ENCODE assay signal across 9 mouse cellular contexts in the genomic region with DNA sequence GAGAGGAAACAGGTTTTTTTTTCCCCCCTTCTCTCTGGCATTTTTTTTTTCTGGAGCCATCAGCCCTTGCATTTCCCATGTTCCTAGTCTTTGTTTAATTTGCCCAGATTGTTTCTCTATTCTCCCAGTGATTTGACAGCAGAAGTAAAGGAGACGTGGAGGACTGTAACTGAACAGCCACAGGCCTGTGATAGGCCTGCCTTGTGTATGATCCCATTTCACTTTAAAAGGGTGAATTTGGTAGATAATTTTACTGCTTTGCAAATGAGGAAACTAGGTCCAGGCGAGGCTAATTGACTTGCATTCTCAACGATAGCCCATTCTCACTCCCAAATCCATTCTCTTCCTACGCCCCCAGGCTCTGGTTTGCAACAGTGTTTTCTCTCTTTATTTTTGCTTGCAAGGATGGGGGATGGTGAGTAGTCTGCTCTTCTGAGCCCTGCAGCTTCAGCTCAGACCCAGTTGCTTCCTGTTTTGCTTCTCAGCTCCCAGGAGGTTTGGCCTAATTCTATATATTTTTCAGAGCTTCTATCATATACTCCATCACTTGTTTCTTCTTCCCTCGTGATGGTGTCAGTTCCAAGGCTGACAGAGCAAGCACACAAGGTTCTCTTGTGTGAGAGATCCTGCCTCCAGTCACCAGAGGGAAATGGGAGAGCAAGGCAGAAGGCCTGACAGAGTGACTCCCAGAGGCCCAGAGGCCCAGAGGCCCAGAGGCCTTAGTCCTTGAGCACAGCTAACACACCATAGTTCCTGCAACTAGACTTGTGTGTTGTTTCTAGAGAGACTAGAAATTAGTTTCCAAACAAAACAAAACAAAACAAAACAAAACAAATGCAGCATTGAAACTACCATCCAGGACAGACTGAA.
DNase-seq lines count a peak whose midpoint lies in the region; ATAC-seq and TF ChIP-seq lines count a peak whose summit lies in the region.
"Had no signal": no experiment of that assay in that cellular context is flagged by ENCODE, and none has a peak within 500 bp of the region (broad histone marks: within the 10 kb centered on the region; RNA-seq: fewer than 3 reads in every experiment).

No protein-coding gene starts in this region.

- no peak overlapping the region for H3K4me2 ChIP-seq in kidney, postnatal 0 days (ENCODE audit: low read length)
- H3K4me2 ChIP-seq in forebrain, embryonic 16.5 days (ENCODE audit: low read length), result no peak overlapping the region

- peak; percentile 56 for DNase-seq in kidney, postnatal 0 days (ENCODE audit: low spot score)
- no peak for DNase-seq in kidney, postnatal 14 days
- no peak for DNase-seq in cerebellum, postnatal 14 days
- DNase-seq in urinary bladder, adult 2 months (ENCODE audit: low spot score), result no peak
- no peak for DNase-seq in cerebellum, postnatal 4 days (ENCODE audit: low spot score in 2 of 2)

- no peaks in the 10 kb centered on the region for H3K9me3 ChIP-seq in kidney, postnatal 0 days (replicated peaks; ENCODE audit: low read length)
- H3K9me3 ChIP-seq in forebrain, embryonic 16.5 days (ENCODE audit: control insufficient read depth, low read length), result no peaks in the 10 kb centered on the region

- no peak for TF ChIP-seq CTCF in kidney, postnatal 0 days (IDR thresholded peaks at IDR 0.05; ENCODE audit: low read depth)

- peak overlapping the region; percentile 67; the same call in 1 of the 2 replicates for H3K27ac ChIP-seq in kidney, postnatal 0 days
- peak overlapping the region; percentile 29 for H3K27ac ChIP-seq in forebrain, embryonic 16.5 days (ENCODE audit: low read length)
- H3K27ac ChIP-seq: liver, embryonic 14.5 days had no signal

- H3K4me3 ChIP-seq in kidney, postnatal 0 days (replicated peaks; ENCODE audit: low read depth, low read length), result no peak overlapping the region
- H3K4me3 ChIP-seq in forebrain, embryonic 16.5 days (replicated peaks; ENCODE audit: low read length), result no peak overlapping the region

- H3K36me3 ChIP-seq in kidney, postnatal 0 days (ENCODE audit: insufficient read depth, low read length), result no peaks in the 10 kb centered on the region
- no peaks in the 10 kb centered on the region for H3K36me3 ChIP-seq in forebrain, embryonic 16.5 days (ENCODE audit: control insufficient read depth, insufficient read depth)

- no peak for ATAC-seq in kidney, postnatal 0 days (replicated peaks; ENCODE audit: low FRiP score, low read depth)
- peak; percentile 88 for ATAC-seq in activated CD4-positive, CD25-positive, alpha-beta regulatory T cell, adult 4 months
- peak; percentile 49; the same call in 1 of the 2 replicates for ATAC-seq in forebrain, embryonic 16.5 days
- peak; percentile 36; the same call in 1 of the 2 replicates for ATAC-seq in megakaryocyte, adult 5-6 weeks (ENCODE audit: poor library complexity, severe bottlenecking)

- 28% methylated on average over 5 of the region's 5 CpGs for WGBS in kidney, postnatal 0 days
- 23% methylated on average over 5 of the region's 5 CpGs for WGBS in forebrain, embryonic 16.5 days

- 0 out of 2 replicates have a peak, but pooled peaks cover 8% of the 10 kb centered on the region for H3K4me1 ChIP-seq in kidney, postnatal 0 days (replicated peaks; ENCODE audit: insufficient read depth, low read length)
- peaks cover 17% of the 10 kb centered on the region for H3K4me1 ChIP-seq in forebrain, embryonic 16.5 days (replicated peaks; ENCODE audit: control insufficient read depth, insufficient read depth, low read length)

- H3K9ac ChIP-seq in kidney, postnatal 0 days (ENCODE audit: low read depth, low read length), result no peak overlapping the region
- no peak overlapping the region for H3K9ac ChIP-seq in forebrain, embryonic 16.5 days (replicated peaks; ENCODE audit: low read depth, low read length)
- H3K9ac ChIP-seq: liver, embryonic 14.5 days had no signal

- no peaks in the 10 kb centered on the region for H3K27me3 ChIP-seq in kidney, postnatal 0 days (ENCODE audit: insufficient read depth, low read length)
- no peaks in the 10 kb centered on the region for H3K27me3 ChIP-seq in forebrain, embryonic 16.5 days (replicated peaks; ENCODE audit: control insufficient read depth, insufficient read depth, low read length)
